33 mouse cellular contexts compared by ENCODE assay signal in genomic region chr7:68610499-68610898, GRCm38 (mm10).
"Had no signal": no experiment of that assay in that cellular context is flagged by ENCODE, and none has a peak within 500 bp of the region (broad histone marks: within the 10 kb centered on the region; RNA-seq: fewer than 3 reads in every experiment).

No protein-coding gene starts in this region.

- H3K4me2 ChIP-seq: heart, embryonic 11.5 days; heart, embryonic 12.5 days; heart, embryonic 13.5 days; heart, embryonic 15.5 days; hindbrain, embryonic 12.5 days; hindbrain, embryonic 13.5 days; hindbrain, embryonic 14.5 days; hindbrain, embryonic 15.5 days; intestine, embryonic 15.5 days; kidney, embryonic 15.5 days had no signal

- H3K27me3 ChIP-seq: heart, embryonic 12.5 days; heart, embryonic 13.5 days; heart, embryonic 15.5 days; hindbrain, embryonic 12.5 days; hindbrain, embryonic 13.5 days; hindbrain, embryonic 15.5 days; intestine, embryonic 15.5 days; kidney, embryonic 15.5 days had no signal

- H3K4me3 ChIP-seq: heart, embryonic 10.5 days; heart, embryonic 12.5 days; heart, embryonic 13.5 days; heart, embryonic 15.5 days; hindbrain, embryonic 10.5 days; hindbrain, embryonic 12.5 days; hindbrain, embryonic 13.5 days; hindbrain, embryonic 15.5 days; intestine, embryonic 15.5 days; kidney, embryonic 15.5 days; layer of hippocampus, adult 2 months had no signal

- H3K9me3 ChIP-seq: heart, embryonic 10.5 days; heart, embryonic 12.5 days; heart, embryonic 13.5 days; heart, embryonic 15.5 days; hindbrain, embryonic 10.5 days; hindbrain, embryonic 12.5 days; hindbrain, embryonic 13.5 days; hindbrain, embryonic 15.5 days; intestine, embryonic 15.5 days; kidney, embryonic 15.5 days had no signal

- H3K4me1 ChIP-seq: heart, embryonic 10.5 days; heart, embryonic 15.5 days; hindbrain, embryonic 10.5 days; hindbrain, embryonic 12.5 days; hindbrain, embryonic 13.5 days; intestine, embryonic 15.5 days; kidney, embryonic 15.5 days had no signal

- H3K9ac ChIP-seq: heart, embryonic 12.5 days; heart, embryonic 13.5 days; heart, embryonic 15.5 days; hindbrain, embryonic 12.5 days; hindbrain, embryonic 13.5 days; hindbrain, embryonic 14.5 days; hindbrain, embryonic 15.5 days; intestine, embryonic 15.5 days; kidney, embryonic 15.5 days had no signal

- DNase-seq: heart, postnatal 10 days; heart, postnatal 14 days; heart, postnatal 36 days; heart, postnatal 4 days; kidney, adult 11 months; kidney, adult 18-20 months; kidney, adult 2 months; kidney, adult 8-10 months; kidney, adult 9 months; kidney, postnatal 10 days; kidney, postnatal 14 days; kidney, postnatal 25 days; kidney, postnatal 36 days; kidney, postnatal 4 days; layer of hippocampus, postnatal 36 days had no signal

- H3K27ac ChIP-seq: heart, embryonic 10.5 days; heart, embryonic 13.5 days; heart, embryonic 15.5 days; hindbrain, embryonic 10.5 days; hindbrain, embryonic 12.5 days; hindbrain, embryonic 13.5 days; hindbrain, embryonic 14.5 days; hindbrain, embryonic 15.5 days; hindbrain, postnatal 0 days; intestine, embryonic 15.5 days; kidney, embryonic 15.5 days; kidney, postnatal 0 days; layer of hippocampus, adult 2 months had no signal

- ATAC-seq: hindbrain, postnatal 0 days; inflammation-experienced regulatory T-cells, adult 6 months; intestine, embryonic 15.5 days; intestine, embryonic 16.5 days; intestine, postnatal 0 days had no signal

- H3K36me3 ChIP-seq: heart, embryonic 10.5 days; heart, embryonic 12.5 days; heart, embryonic 13.5 days; heart, embryonic 15.5 days; hindbrain, embryonic 10.5 days; hindbrain, embryonic 12.5 days; hindbrain, embryonic 13.5 days; hindbrain, embryonic 15.5 days; intestine, embryonic 15.5 days; kidney, embryonic 15.5 days had no signal
